Mouse (Mus musculus) liver, embryonic 16.5 days (tissue): ENCODE results near the gene Popdc2. TPM values are rescaled to one million over a fixed set of nuclear protein-coding genes. Genes with fewer than 3 reads are reported as not detected.
A peak's percentile ranks its signal among the peaks of the same experiment; 100 is the strongest.

Experiments used
- ATAC-seq: fragments of 200-750 bp; cut with Nextera tagmentation; 2 replicates; pipeline ENCODE4 v1.8.0; 2017; ENCODE audit warnings: low read depth, mild to moderate bottlenecking, moderate number of reproducible peaks, moderate library complexity
- H3K27ac ChIP-seq: fragments of 300-500 bp; sonication (generic); 2 replicates; pipeline ENCODE4 v1.5.1; 2014; ENCODE audit warnings: mild to moderate bottlenecking, low read length
- H3K27me3 ChIP-seq: fragments of 300-500 bp; sonication (generic); 2 replicates; pipeline ENCODE4 v1.6.1; 2014; ENCODE audit warnings: low read depth, low read length, mixed read lengths; ENCODE audit not compliant: control insufficient read depth, insufficient read depth
- H3K36me3 ChIP-seq: fragments of 300-500 bp; sonication (generic); 2 replicates; pipeline ENCODE4 v1.6.1; 2014; ENCODE audit warnings: mild to moderate bottlenecking; ENCODE audit not compliant: control insufficient read depth, insufficient read depth
- H3K4me1 ChIP-seq: fragments of 300-500 bp; sonication (generic); 2 replicates; pipeline ENCODE4 v1.6.1; 2014; ENCODE audit warnings: low read depth, low read length, mixed read lengths; ENCODE audit not compliant: control insufficient read depth
- H3K4me2 ChIP-seq: fragments of 300-500 bp; sonication (generic); 2 replicates; pipeline ENCODE4 v1.6.1; 2014; ENCODE audit warnings: low read depth, low read length, mixed read lengths
- H3K4me3 ChIP-seq: fragments of 300-500 bp; sonication (generic); 2 replicates; pipeline ENCODE4 v1.5.1; 2014; ENCODE audit warnings: low read depth, mild to moderate bottlenecking, low read length
- H3K9ac ChIP-seq: fragments of 300-500 bp; sonication (generic); 2 replicates; pipeline ENCODE4 v1.6.1; 2014; ENCODE audit warnings: low read depth, low read length
- H3K9me3 ChIP-seq: fragments of 300-500 bp; sonication (generic); replicated peaks from 2 replicates; pipeline ENCODE4 v1.6.1; 2016; ENCODE audit warnings: low read length; ENCODE audit not compliant: control insufficient read depth
- WGBS: fragments of 180-500 bp; shearing (Covaris S2); extraction: QIAGEN DNeasy Blood & Tissue Kit; methylation state at CpG from one replicate; pipeline ENCODE4 v1.1.7; 2014; ENCODE audit not compliant: insufficient replicate concordance; 5-methylcytosine and 5-hydroxymethylcytosine counted together
- polyA plus RNA-seq: library from polyadenylated mRNA; unstranded; fragments of >200 nt; fragmentation: Nextera tagmentation; extraction: Ambion mirVana; gene quantifications from 2 replicates; pipeline ENCODE4 v1.2.1, GENCODE M21; 2015

Gene Popdc2
- polyA plus RNA-seq, 1 experiment from 2014 or later = 21.8 TPM

DNA sequence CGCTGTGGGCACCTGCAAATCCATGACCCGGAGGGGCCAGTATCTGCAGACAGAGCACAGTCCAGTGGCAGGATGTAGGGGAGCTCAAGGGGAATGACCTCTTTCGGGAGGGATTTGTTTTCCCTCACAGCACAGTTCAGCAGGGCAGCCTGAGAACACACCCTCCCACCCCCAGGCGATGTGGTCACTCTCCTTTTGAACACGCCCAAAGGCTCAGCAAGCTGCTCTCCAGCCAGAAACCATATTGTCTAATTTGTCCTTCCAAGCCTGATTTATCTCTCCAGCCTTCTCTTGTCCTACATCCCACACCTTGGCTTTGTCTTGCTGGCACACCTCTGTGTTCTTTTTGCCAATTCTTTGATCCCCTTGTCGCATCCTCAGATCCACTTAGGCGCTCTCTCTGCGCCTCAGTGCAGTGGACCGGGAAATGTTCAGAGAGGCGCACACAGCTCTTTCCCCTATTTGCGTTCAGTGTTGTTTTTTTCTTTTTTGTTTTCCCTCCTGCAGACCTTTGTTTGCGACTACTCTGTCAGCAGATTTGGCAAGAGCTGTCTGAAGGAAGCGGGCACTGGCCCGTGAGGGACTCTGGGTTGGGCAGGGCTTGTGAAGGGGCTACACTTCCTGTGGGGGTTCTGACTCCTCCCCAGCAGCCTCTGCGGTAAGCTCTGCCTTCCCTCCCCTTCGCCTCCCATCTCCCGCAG lies 37.7 kb downstream of the Popdc2 start:
- Histone ChIP-seq H3K27me3 (no peaks in the 10 kb centered on the region), H3K36me3 (no peaks in the 10 kb centered on the region), H3K4me2 (peak overlapping the region; percentile 41; the same call in 1 of the 2 replicates), H3K4me1 (peaks cover 16% of the 10 kb centered on the region), H3K9me3 (no peaks in the 10 kb centered on the region), H3K9ac (peak overlapping the region; percentile 3; the same call in 1 of the 2 replicates), H3K27ac (peak overlapping the region; percentile 75), H3K4me3 (peak overlapping the region; percentile 18)
- 14% methylated on average over 17 of the region's 17 CpGs for WGBS
- peak; percentile 89 for ATAC-seq

DNA sequence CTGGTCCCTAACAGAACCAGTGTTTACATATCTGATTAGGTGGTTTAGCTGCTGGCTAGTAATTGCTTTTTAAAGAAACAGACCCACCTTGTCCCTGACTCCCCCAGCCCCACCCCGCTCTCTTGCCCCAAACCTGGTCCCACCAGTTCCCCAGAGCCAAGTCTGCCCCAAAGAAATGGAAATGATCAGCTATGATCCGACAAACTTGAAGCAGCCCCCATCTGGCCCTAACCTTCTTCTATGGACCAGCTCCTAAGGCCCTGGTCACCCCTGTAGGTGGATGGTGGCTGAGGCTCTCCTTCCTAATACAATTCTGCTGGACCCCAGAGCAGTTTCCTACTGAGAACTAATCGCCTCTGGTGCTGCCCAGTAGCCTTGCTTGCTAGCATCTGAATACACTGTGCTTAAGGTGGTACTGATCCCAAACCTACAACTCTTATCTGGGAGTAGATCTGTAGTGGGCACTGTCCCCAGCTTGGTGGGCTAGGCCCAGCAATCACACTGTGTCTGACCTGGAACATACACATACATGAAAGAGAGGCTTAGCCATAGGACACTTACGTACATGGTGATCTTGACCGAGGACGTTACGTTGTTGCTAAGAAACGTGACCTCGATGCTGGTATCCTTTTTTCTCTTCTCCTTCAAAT lies 38.4 kb downstream of the Popdc2 start:
- Histone ChIP-seq H3K4me1 (peaks cover 16% of the 10 kb centered on the region), H3K9me3 (no peaks in the 10 kb centered on the region), H3K9ac (peak overlapping the region; percentile 3; the same call in 1 of the 2 replicates), H3K4me2 (0 out of 2 replicates have a peak overlapping the region, but pooled peaks have one; percentile 41), H3K4me3 (no peak overlapping the region), H3K27ac (peak overlapping the region; percentile 75), H3K27me3 (no peaks in the 10 kb centered on the region), H3K36me3 (no peaks in the 10 kb centered on the region)
- no peak for ATAC-seq
- WGBS = 69% methylated on average over 9 of the region's 9 CpGs

- no peak for ATAC-seq
- WGBS = 71% methylated on average over 6 of the region's 6 CpGs
- Histone ChIP-seq H3K9ac (no peak overlapping the region), H3K4me3 (no peak overlapping the region), H3K4me2 (no peak overlapping the region), H3K27me3 (no peaks in the 10 kb centered on the region), H3K36me3 (no peaks in the 10 kb centered on the region), H3K4me1 (peaks cover 13% of the 10 kb centered on the region), H3K9me3 (no peaks in the 10 kb centered on the region), H3K27ac (no peak overlapping the region)
Measured at GRCm38 (mm10) chr16:38401468-38401867, 39.5 kb downstream of the Popdc2 start.

- no peak overlapping the region for H3K27ac ChIP-seq
- WGBS = 26% methylated on average over 7 of the region's 7 CpGs
- H3K9ac ChIP-seq = no peak overlapping the region
- no peaks in the 10 kb centered on the region for H3K27me3 ChIP-seq
- H3K4me2 ChIP-seq = no peak overlapping the region
- H3K9me3 ChIP-seq = no peaks in the 10 kb centered on the region
- H3K4me3 ChIP-seq = no peak overlapping the region
- no peak for ATAC-seq
- peaks cover 16% of the 10 kb centered on the region for H3K4me1 ChIP-seq
- no peaks in the 10 kb centered on the region for H3K36me3 ChIP-seq
Measured at GRCm38 (mm10) chr16:38403639-38404038, 41.6 kb downstream of the Popdc2 start.

- ATAC-seq = no peak
- Histone ChIP-seq H3K9ac (no peak overlapping the region), H3K27me3 (no peaks in the 10 kb centered on the region), H3K36me3 (no peaks in the 10 kb centered on the region), H3K4me1 (peaks cover 5% of the 10 kb centered on the region), H3K4me2 (no peak overlapping the region), H3K4me3 (no peak overlapping the region), H3K9me3 (no peaks in the 10 kb centered on the region), H3K27ac (no peak overlapping the region)
- 66% methylated on average over 5 of the region's 5 CpGs for WGBS
Measured at GRCm38 (mm10) chr16:38406293-38406692, 44.3 kb downstream of the Popdc2 start.

DNA sequence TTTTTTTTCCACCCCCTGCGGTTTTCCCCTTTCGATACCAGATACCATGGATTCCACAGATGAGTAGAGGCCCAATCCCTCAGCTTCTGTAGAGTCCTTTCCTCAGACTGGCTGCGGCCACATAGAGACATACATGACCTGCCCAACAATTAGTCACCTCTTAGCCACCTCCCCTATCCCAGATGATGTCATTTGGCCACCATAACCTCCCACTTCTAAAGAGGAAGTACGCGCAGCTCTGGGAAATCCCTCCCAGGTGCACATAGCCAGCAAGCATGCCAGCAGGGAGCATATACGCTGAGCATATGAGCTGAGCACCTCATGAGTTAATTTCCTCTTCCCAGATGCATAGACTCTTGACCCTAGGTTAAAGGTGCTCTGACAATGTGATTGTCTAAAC lies 44.7 kb downstream of the Popdc2 start:
- Histone ChIP-seq H3K27ac (no peak overlapping the region), H3K27me3 (no peaks in the 10 kb centered on the region), H3K9me3 (no peaks in the 10 kb centered on the region), H3K4me2 (no peak overlapping the region), H3K4me1 (peaks cover 5% of the 10 kb centered on the region), H3K9ac (no peak overlapping the region), H3K36me3 (no peaks in the 10 kb centered on the region), H3K4me3 (no peak overlapping the region)
- 74% methylated on average over 6 of the region's 6 CpGs for WGBS
- ATAC-seq = peak; percentile 45; the same call in 1 of the 2 replicates

GRCm38 (mm10) chr16:38407584-38407983 lies 45.6 kb downstream of the Popdc2 start:
- no peak overlapping the region for H3K9ac ChIP-seq
- no peaks in the 10 kb centered on the region for H3K9me3 ChIP-seq
- no peaks in the 10 kb centered on the region for H3K27me3 ChIP-seq
- peaks cover 5% of the 10 kb centered on the region for H3K4me1 ChIP-seq
- no peak for ATAC-seq
- no peak overlapping the region for H3K4me3 ChIP-seq
- H3K27ac ChIP-seq = no peak overlapping the region
- 50% methylated on average over 5 of the region's 5 CpGs for WGBS
- H3K4me2 ChIP-seq = no peak overlapping the region
- no peaks in the 10 kb centered on the region for H3K36me3 ChIP-seq

GRCm38 (mm10) chr16:38408416-38408815 lies 46.4 kb downstream of the Popdc2 start:
- no peak for ATAC-seq
- Histone ChIP-seq H3K4me2 (no peak overlapping the region), H3K4me3 (no peak overlapping the region), H3K27me3 (no peaks in the 10 kb centered on the region), H3K27ac (no peak overlapping the region), H3K9ac (no peak overlapping the region), H3K36me3 (no peaks in the 10 kb centered on the region), H3K9me3 (no peaks in the 10 kb centered on the region), H3K4me1 (peaks cover 5% of the 10 kb centered on the region)
- WGBS = 93% methylated on average over 8 of the region's 8 CpGs

DNA sequence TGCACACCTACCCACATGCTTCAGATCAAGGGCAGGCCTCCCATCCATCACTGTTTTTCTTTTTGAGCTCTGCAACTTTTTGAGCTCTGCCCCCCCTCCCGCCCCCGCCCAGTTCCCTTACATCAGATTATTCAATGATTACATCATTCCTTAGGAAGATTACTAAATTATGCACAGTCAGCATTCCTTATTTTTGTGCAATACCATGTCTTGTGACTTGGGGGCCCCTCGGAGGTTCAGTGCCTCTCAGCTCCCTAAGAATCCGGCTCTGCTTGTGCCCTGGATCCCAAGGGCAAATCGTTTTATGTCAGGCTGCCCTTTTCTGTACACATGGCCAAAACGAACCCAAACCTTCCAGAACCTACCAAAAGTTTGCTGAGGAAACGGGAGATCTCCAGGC lies 52.9 kb downstream of the Popdc2 start:
- WGBS = 65% methylated on average over 7 of the region's 7 CpGs
- H3K9ac ChIP-seq = no peak overlapping the region
- no peak for ATAC-seq

More for the DNA sequence above, 52.9 kb downstream of the Popdc2 start:
- Histone ChIP-seq H3K27ac (no peak overlapping the region), H3K4me2 (no peak overlapping the region), H3K9me3 (no peaks in the 10 kb centered on the region), H3K27me3 (no peaks in the 10 kb centered on the region), H3K4me1 (no peaks in the 10 kb centered on the region), H3K4me3 (no peak overlapping the region), H3K36me3 (no peaks in the 10 kb centered on the region)
